Mouse (Mus musculus) spleen, postnatal 36 days (tissue): Measurements from ENCODE around the gene Trip6.
A peak's percentile ranks its signal among the peaks of the same experiment; 100 is the strongest.

Experiments used
- DNase-seq, 2 experiments: peaks; one replicate each; pipeline ENCODE4 v3.0.0; 2022; ENCODE audit warnings: low spot score in 2 of 2, mixed read lengths in 1 of 2

Gene Trip6

DNA sequence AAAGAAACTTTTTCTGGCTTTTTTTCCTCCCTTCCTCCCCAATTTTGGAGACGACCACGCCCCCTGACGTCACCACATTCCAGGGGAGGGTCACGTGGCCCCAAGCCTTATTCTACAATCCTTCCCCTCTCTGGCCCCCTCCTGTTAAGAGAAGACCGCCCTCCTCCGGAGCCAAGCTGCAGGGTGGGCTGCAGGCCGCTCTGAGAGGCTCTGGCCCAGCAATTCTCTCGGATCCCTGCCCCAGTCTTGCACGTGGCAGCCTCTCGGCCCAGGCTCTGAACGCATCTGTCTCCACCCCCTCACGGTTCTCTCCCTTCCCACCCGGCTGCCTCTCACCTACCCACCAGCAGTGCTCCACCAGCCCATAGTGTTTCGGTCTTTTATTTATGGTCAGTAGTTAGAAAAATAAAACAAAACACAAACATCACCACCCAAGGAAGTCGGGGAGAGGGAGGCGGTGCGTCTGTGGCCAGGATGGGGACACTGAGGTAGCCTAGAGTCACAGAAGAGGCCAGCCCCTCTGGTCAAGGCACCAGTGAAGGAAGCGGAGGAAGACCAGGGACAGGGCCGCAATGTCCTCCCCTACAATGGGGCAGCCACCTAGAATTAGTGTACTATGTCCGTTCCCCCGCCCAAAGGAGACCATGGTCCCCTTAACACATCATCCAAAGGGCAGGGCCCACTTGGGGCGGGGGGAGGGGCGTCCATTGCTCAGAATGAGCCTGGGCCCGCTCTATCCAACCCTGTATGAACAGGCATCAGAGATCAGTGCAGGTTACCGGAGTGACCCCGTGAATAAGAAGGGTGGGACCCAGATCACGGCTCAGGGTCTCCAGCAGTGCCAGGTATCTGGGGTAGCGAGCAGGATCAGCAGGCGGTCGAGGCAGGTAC, at the start of gene Trip6:
TSS of gene Trip6 (minus strand) at position 212 of the 891 bp plus-strand sequence.
- peak in 1 of 2 experiments; percentile 47 for DNase-seq

GRCm38 (mm10) chr5:137358382-137358781, 44.2 kb upstream of the Trip6 start:
- no peak for DNase-seq

DNA sequence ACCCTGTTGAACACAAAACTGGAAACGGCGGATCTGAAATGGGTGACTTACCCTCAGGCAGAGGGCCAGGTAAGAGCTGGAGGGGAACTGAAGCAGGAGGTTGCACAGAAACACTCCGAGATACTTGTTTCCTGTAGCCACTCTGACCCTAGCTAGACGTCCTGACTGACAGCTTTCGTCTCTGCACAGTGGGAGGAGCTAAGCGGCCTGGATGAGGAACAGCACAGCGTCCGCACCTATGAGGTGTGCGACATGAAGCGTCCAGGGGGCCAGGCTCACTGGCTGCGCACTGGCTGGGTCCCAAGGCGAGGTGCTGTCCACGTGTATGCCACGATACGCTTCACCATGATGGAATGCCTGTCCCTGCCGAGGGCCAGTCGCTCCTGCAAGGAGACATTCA, 39.9 kb upstream of the Trip6 start:
- DNase-seq, result no peak

DNA sequence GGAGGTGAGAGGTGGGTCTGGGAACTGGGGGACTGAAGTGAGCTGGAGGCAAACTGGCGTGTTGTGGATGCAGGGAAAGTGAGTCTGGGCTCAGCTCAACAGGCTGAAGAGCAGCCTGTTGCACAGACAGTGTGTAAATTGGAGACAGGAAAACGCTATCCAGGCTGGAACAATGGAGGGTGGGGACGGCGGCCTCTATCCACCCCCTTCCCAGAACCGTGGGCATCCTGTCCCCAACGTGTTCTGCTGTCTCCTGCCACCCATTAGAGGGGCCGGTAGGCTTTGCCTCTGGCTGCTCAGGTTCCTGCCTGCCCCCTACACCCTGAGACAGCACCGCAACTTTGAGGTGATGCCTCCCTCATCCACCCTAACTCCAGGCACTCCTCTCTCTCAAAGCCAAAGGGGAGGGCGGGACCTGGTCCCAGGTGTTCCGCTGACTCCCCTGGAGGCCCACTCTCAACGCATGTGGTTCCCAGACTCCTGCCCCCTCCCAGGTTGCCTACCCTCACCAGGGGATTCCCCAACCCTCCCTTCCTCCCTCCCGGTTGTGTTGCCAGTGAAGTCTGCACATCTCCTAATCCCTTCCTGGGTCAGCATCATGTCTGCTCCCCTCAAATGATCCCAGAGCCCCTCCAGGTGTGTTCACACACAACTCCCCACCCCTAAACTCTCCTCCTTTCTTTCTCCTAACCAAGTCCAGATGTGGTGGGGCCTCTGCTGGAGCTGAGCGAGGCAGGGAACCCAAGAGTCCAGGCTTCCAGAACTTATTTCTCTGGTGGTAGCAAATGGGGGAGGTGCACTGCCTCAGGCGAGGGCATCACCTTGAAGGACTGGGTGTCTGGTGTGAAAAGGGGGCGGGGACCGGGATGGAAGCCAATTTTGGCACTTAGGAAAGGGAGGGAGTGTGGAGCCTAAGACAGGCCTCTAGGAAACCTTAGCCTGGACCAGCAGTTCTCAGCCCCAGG, 38.1 kb upstream of the Trip6 start:
- no peak for DNase-seq

GRCm38 (mm10) chr5:137351394-137351793, 37.2 kb upstream of the Trip6 start:
- no peak for DNase-seq

DNA sequence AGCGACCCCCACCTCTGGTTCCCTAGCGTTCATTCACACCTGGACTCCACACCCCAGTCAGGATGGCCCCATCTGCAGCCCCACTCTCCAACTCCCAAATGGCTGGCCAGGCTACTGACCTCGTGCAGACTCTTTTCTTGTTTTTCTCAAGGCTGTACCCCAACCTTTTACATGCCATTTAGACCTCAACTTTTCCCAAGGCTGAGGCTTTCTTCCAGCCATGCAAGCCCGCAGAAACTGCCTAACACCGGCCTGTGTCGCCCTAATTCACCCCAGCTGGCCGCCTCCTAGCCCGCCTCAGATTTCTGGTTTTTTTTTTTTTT, 36.8 kb upstream of the Trip6 start:
- DNase-seq, result no peak

GRCm38 (mm10) chr5:137350205-137351057, 36.2 kb upstream of the Trip6 start:
- DNase-seq, result no peak

DNA sequence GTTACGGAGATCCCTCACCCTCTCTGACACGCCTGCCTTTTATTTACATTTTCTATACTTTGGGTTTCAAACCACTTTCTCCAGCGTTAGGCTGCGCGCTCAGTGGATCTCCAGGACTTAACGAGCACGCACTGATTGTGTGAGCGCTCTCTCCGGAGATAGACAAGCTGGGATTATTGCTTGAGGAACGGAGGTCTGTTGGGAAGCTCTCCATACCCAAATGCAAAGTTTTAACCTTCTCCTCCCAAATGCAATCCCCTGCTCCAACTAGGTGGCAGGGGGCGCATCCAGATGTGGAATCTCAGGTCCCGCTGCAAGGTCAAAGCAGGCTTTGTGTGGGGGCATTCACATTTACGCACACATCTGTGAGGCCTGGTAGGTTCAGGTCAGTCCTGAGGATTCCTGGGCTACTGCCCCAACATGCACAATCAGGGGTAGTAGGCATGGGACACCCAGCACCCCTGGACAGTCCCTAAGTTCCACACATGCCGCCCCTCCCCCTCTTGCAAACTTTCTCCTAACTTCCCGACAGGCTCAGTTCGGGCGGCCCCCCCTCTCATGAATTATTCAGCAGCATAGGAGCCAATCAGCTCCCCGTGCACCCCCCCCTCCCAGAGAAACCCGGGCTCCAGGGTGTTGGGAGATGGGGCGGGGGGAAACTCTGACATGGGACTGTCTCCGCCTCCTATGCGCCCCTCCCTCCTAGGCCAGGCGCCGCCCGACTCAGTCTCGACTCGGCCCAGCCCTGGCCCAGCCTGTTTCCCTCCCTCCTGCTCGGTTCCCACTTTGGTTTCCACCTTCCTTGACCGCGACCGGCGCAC, 35.4 kb upstream of the Trip6 start, which contains the start of gene Ephb4:
TSS of gene Ephb4 (plus strand) at position 726 of the 821 bp plus-strand sequence.
- peak; percentile 27 to 45 for DNase-seq

DNA sequence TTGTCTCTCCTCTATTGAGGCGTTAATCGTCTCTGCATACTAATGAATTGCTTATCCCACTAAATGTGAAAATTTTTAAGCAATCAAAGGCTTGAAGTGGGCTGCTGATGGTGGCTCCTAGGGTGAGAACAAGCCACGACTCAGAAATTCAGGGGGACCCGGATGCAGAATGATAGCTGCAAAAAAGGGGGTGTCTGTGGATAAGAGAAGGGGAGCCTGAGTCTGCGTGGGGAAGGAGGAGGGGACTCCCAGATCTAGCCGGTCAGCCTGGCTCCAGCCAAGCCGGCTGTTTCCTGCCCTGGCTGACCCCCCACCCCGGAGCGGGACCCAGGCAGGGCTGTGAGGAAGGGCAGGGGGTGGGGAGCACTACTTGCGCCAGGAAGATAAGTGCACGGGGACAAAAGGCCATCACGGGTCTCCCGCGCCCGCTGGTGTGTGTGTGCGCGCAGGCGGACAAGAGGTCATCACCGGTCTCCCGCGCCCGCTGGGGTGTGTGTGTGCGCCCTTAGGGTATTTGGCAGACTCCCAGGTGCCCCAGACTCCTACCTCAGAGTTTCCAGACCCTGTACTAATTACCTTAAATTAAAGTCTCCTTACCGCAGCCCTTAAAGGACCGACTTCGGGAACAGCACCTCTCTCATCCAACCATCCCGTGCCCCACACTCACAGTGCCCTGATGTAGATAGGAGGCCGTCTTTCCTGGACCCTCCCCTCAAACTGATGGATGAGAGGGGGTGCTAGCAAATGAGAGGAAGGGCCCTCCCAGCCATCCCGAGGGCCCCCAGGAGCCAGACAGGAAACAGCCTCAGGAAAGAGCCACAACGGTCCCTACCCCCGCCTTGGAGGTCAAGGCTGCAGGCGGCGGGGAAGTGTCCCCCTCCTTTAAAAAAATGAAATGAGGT, 34.5 kb upstream of the Trip6 start:
- DNase-seq, result peak in 1 of 2 experiments; percentile 24

DNA sequence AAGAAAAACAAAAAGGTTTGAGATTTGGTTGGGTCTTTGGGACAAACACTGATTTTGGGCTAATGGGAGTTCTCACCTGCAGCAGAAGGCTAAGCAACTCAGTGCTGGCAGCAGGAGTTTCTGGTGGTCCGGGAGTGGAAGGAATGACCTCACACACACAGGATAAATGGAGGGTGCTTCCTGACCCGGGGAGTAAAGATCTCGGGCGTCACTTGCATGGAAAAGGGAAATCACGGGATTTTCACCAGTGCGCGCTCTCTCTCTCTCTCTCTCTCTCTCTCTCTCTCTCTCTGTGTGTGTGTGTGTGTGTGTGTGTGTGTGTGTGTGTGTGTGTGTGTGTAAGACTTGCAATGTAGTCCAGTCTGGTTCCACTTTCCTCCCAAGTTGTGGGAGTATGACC, 33.7 kb upstream of the Trip6 start:
- no peak for DNase-seq

GRCm38 (mm10) chr5:137346983-137347382, 32.8 kb upstream of the Trip6 start:
- DNase-seq, result no peak

- DNase-seq, result no peak
Measured at GRCm38 (mm10) chr5:137346388-137346787, 32.2 kb upstream of the Trip6 start.

DNA sequence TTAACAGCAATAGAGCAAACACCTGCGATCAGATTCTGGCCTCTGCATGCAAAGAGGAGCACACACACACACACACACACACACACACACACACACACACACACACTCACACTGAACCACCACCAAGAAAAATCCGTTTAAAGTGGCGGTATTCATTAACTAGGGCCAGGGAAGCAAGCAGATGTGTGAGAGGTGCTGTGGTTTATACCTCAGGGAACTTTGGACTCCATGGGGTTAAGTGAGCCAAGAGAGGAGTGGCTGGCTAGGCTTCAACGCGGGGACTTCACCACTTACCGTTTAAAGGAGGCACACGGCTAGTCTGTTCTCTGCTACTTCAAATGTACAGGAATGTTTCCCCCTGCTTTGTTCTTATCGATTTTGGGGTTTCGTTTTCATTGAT, 31.6 kb upstream of the Trip6 start:
- DNase-seq, result no peak

DNA sequence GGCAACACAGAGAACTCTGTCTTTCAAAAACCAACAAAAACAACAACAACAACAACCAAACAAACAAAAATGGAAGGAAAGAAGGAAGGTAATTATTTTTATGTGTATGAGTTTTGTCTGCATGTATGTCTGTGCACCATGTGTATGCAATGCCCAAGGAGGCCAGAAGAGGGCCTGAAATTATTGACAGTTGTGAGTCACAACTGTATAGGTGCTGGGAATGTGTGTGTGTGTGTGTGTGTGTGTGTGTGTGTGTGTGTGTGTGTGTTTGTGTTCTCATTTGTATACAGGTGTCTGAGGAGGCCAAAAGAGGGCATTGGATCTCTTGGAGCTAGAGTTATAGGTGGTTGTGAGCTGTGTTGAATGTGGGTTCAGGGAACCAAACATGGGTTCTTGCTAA, 29.7 kb upstream of the Trip6 start:
- DNase-seq, result no peak

DNA sequence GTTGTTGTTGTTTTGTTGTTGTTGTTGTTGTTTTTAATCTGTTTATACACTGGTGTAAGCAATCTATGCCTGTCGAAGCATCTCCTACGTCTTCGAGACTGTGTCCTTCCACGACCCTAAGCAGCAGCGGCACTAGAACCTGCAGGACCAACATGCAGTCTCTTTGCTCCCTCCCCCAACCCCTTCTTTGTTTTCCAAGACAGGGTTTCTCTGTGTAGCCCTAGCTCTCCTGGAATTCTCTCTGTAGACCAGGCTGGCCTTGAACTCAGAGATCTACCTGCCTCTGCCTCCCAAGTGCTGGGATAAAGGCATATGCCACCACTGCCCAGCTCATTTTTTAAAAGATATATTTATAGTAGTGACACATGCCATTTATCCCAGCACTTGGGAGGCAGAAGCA, 29.2 kb upstream of the Trip6 start:
- DNase-seq, result no peak

GRCm38 (mm10) chr5:137342407-137343012, 28.3 kb upstream of the Trip6 start:
- no peak for DNase-seq

GRCm38 (mm10) chr5:137340222-137340621, 26.0 kb upstream of the Trip6 start:
- peak in 1 of 2 experiments; percentile 38 for DNase-seq

GRCm38 (mm10) chr5:137339290-137339979, 25.2 kb upstream of the Trip6 start:
- peak; percentile 38 to 43 for DNase-seq
